ENCODE assay signal across 8 mouse cellular contexts in genomic region chr1:165119760-165120159, GRCm38 (mm10). TPM values are rescaled to one million over a fixed set of nuclear protein-coding genes. Genes with fewer than 3 reads are reported as not detected.
DNase-seq lines count a peak whose midpoint lies in the region; ATAC-seq lines count a peak whose summit lies in the region.

No protein-coding gene starts in this region.

- no peak overlapping the region for H3K27ac ChIP-seq in kidney, embryonic 16.5 days (ENCODE audit: low read length)
- peak overlapping the region; percentile 58 for H3K27ac ChIP-seq in heart, embryonic 12.5 days (ENCODE audit: poor library complexity, severe bottlenecking)
- no peak overlapping the region for H3K27ac ChIP-seq in midbrain, embryonic 11.5 days (ENCODE audit: low read depth, low read length)

- H3K36me3 ChIP-seq in kidney, embryonic 16.5 days (ENCODE audit: insufficient read depth, low read length), result no peaks in the 10 kb centered on the region
- H3K36me3 ChIP-seq in heart, embryonic 12.5 days, result no peaks in the 10 kb centered on the region
- no peaks in the 10 kb centered on the region for H3K36me3 ChIP-seq in midbrain, embryonic 11.5 days (ENCODE audit: control insufficient read depth, insufficient read depth, low read length)

- H3K4me3 ChIP-seq in kidney, embryonic 16.5 days (ENCODE audit: low read length), result no peak overlapping the region
- H3K4me3 ChIP-seq in heart, embryonic 12.5 days, result no peak overlapping the region
- H3K4me3 ChIP-seq in midbrain, embryonic 11.5 days (ENCODE audit: low read depth, low read length), result peak overlapping the region; percentile 13; the same call in 1 of the 2 replicates

- peaks cover 11% of the 10 kb centered on the region; the same call in 1 of the 2 replicates for H3K4me1 ChIP-seq in kidney, embryonic 16.5 days (ENCODE audit: insufficient read depth, low read length)
- peaks cover 29% of the 10 kb centered on the region for H3K4me1 ChIP-seq in heart, embryonic 12.5 days (replicated peaks)
- peaks cover 10% of the 10 kb centered on the region for H3K4me1 ChIP-seq in midbrain, embryonic 11.5 days (ENCODE audit: control insufficient read depth, insufficient read depth, low read length)

- 16% methylated on average over 9 of the region's 9 CpGs for WGBS in kidney, embryonic 16.5 days
- WGBS in heart, embryonic 12.5 days, result 11% methylated on average over 9 of the region's 9 CpGs
- WGBS in midbrain, embryonic 11.5 days, result 9% methylated on average over 9 of the region's 9 CpGs

- no peak for DNase-seq in kidney, adult 8-10 months
- peak; percentile 30 for DNase-seq in embryo, embryonic 10.5 days (ENCODE audit: low spot score)
- peak; percentile 94 for DNase-seq in midbrain, embryonic 11.5 days (ENCODE audit: low spot score, missing footprints)
- no peak for DNase-seq in urinary bladder, postnatal 25 days (ENCODE audit: low spot score)
- no peak for DNase-seq in ovary, postnatal 36 days (ENCODE audit: low spot score)

- no peak overlapping the region for H3K9ac ChIP-seq in kidney, embryonic 16.5 days (replicated peaks; ENCODE audit: low read length)
- no peak overlapping the region for H3K9ac ChIP-seq in heart, embryonic 12.5 days
- peak overlapping the region; percentile 33; the same call in 1 of the 2 replicates for H3K9ac ChIP-seq in midbrain, embryonic 11.5 days (ENCODE audit: low read length)

- peak; percentile 32; the same call in 1 of the 2 replicates for ATAC-seq in kidney, embryonic 16.5 days (ENCODE audit: low FRiP score, low TSS enrichment)
- ATAC-seq in heart, embryonic 12.5 days (ENCODE audit: insufficient number of reproducible peaks, low FRiP score), result no peak
- peak; percentile 54 for ATAC-seq in midbrain, embryonic 11.5 days (ENCODE audit: low FRiP score)
- ATAC-seq in inflammation-experienced regulatory T-cells, adult 6 months, result no peak

- H3K9me3 ChIP-seq in kidney, embryonic 16.5 days (ENCODE audit: low read length), result no peaks in the 10 kb centered on the region
- H3K9me3 ChIP-seq in heart, embryonic 12.5 days (replicated peaks), result no peaks in the 10 kb centered on the region; the same call in 1 of the 2 replicates
- no peaks in the 10 kb centered on the region for H3K9me3 ChIP-seq in midbrain, embryonic 11.5 days (ENCODE audit: control insufficient read depth, low read length)

- peak overlapping the region; percentile 30 for H3K4me2 ChIP-seq in kidney, embryonic 16.5 days (replicated peaks; ENCODE audit: low read depth, low read length)
- peak overlapping the region; percentile 34 for H3K4me2 ChIP-seq in heart, embryonic 12.5 days
- H3K4me2 ChIP-seq in midbrain, embryonic 11.5 days, result peak overlapping the region; percentile 42

- no peaks in the 10 kb centered on the region for H3K27me3 ChIP-seq in kidney, embryonic 16.5 days (ENCODE audit: insufficient read depth, low read length)
- H3K27me3 ChIP-seq in heart, embryonic 12.5 days (replicated peaks), result no peaks in the 10 kb centered on the region
- H3K27me3 ChIP-seq in midbrain, embryonic 11.5 days (ENCODE audit: control insufficient read depth, insufficient read depth, low read length), result no peaks in the 10 kb centered on the region

RNA-seq across cellular contexts. Expression of gene Tbx19, which starts 40.8 kb away (rescaled TPM):
- not detected in 2 replicates for polyA plus RNA-seq in kidney, embryonic 16.5 days (2015; fragmentation: Nextera tagmentation; extraction: Ambion mirVana)
- not detected in 2 replicates for polyA plus RNA-seq in heart, embryonic 12.5 days (2016; fragmentation: Nextera tagmentation; extraction: Ambion mirVana)
- polyA plus RNA-seq in midbrain, embryonic 11.5 days (2014; fragmentation: Nextera tagmentation; extraction: Ambion mirVana), result not detected in 2 replicates
- polyA plus RNA-seq in inflammation-experienced regulatory T-cells, adult 6 months (2017; shearing (Covaris generic)), result not detected

Comparison
In these comparisons a context has a peak if more than half of its experiments do, and no peak if none do; other contexts are left out.
1. ATAC-seq: peak in kidney, embryonic 16.5 days (single experiment) and midbrain, embryonic 11.5 days (single experiment); none in heart, embryonic 12.5 days (single experiment) and inflammation-experienced regulatory T-cells, adult 6 months (single experiment).
2. DNase-seq: peak in embryo, embryonic 10.5 days (single experiment) and midbrain, embryonic 11.5 days (single experiment); none in kidney, adult 8-10 months (0 of 2), urinary bladder, postnatal 25 days (single experiment) and ovary, postnatal 36 days (single experiment).
3. Peak in every context shown above with its lines, with median percentiles within 50 percentile points of each other: H3K4me2 ChIP-seq.